Mouse (Mus musculus) forebrain, postnatal 0 days (tissue): ENCODE results near the gene Flvcr1. TPM values are rescaled to one million over a fixed set of nuclear protein-coding genes. Genes with fewer than 3 reads are reported as not detected.

Experiments used
- ATAC-seq: fragments of 200-750 bp; cut with Nextera tagmentation; 2 replicates; pipeline ENCODE4 v1.8.0; 2017; ENCODE audit warnings: mild to moderate bottlenecking, moderate library complexity
- DNase-seq: peaks from one replicate; pipeline ENCODE4 v3.0.0-alpha.2; 2015
- H3K27ac ChIP-seq: fragments of 300-500 bp; sonication (generic); 2 replicates; pipeline ENCODE4 v1.5.1; 2014; ENCODE audit warnings: low read depth, mild to moderate bottlenecking, antibody characterized with exemption, low read length, moderate library complexity, mixed read lengths
- H3K27me3 ChIP-seq: fragments of 300-500 bp; sonication (generic); 2 replicates; pipeline ENCODE4 v1.6.1; 2014; ENCODE audit warnings: mild to moderate bottlenecking, low read length, mixed read lengths; ENCODE audit not compliant: insufficient read depth
- H3K36me3 ChIP-seq: fragments of 300-500 bp; sonication (generic); 2 replicates; pipeline ENCODE4 v1.6.1; 2014; ENCODE audit warnings: mild to moderate bottlenecking, moderate library complexity; ENCODE audit not compliant: insufficient read depth
- H3K4me1 ChIP-seq: fragments of 300-500 bp; sonication (generic); 2 replicates; pipeline ENCODE4 v1.6.1; 2014; ENCODE audit warnings: antibody characterized with exemption; ENCODE audit not compliant: insufficient read depth
- H3K4me2 ChIP-seq: fragments of 300-500 bp; sonication (generic); 2 replicates; pipeline ENCODE4 v1.6.1; 2014; ENCODE audit warnings: low read depth, mild to moderate bottlenecking, moderate library complexity
- H3K4me3 ChIP-seq: fragments of 300-500 bp; sonication (generic); 2 replicates; pipeline ENCODE4 v1.5.1; 2014; ENCODE audit warnings: low read depth, low read length, mixed read lengths
- H3K9ac ChIP-seq: fragments of 300-500 bp; sonication (generic); 2 replicates; pipeline ENCODE4 v1.6.1; 2014; ENCODE audit warnings: mild to moderate bottlenecking
- H3K9me3 ChIP-seq: fragments of 300-500 bp; sonication (generic); 2 replicates; pipeline ENCODE4 v1.6.1; 2016; ENCODE audit warnings: low read length
- CTCF ChIP-seq: sonication (generic); IDR thresholded peaks from 2 replicates; pipeline ENCODE4 v1.5.1; 2016; ENCODE audit warnings: antibody characterized with exemption, control low read depth, low read depth
- WGBS: fragments of 180-500 bp; shearing (Covaris S2); extraction: QIAGEN DNeasy Blood & Tissue Kit; methylation state at CpG from one replicate; pipeline ENCODE4 v1.1.7; 2014; 5-methylcytosine and 5-hydroxymethylcytosine counted together
- polyA plus RNA-seq: library from polyadenylated mRNA; unstranded; fragments of >200 nt; fragmentation: Nextera tagmentation; extraction: Ambion mirVana; gene quantifications from 2 replicates; pipeline ENCODE4 v1.2.1, GENCODE M21; 2015
- total RNA-seq: library from RNA; depleted of rRNA; stranded (reverse); fragments of >200 nt; gene quantifications from 2 replicates; pipeline ENCODE4 v1.2.3, GENCODE M21; 2014

The Flvcr1 gene
- total and polyA plus RNA-seq, 2 experiments from 2014 or later = 7.6 to 33.9 TPM

DNA sequence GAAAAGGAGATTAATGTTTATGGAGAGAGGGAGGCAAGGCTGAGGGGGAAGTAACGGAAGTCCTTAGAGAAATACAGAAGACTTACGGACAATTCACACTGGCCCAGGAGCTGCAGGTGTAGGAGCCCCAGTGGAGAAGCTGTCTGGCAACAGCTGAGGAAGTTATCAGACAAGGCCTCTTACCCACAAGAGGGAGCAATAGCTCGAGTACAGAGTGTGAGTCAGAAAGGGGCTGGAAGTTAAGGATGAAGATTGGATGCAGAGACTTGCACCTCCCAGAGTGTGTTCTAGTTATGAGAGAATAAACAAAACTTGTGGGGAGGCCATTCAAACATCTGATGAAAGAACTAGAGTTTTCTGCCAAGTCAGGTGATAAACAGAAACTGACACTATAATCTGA, 31.5 kb upstream of the Flvcr1 start:
- peaks cover 6% of the 10 kb centered on the region; the same call in 1 of the 2 replicates for H3K4me1 ChIP-seq
- H3K27ac ChIP-seq = no peak overlapping the region
- no peak for DNase-seq
- TF ChIP-seq CTCF = peak; percentile 20; the same call in 1 of the 2 replicates
- no peak for ATAC-seq
- 69% methylated on average over 3 of the region's 3 CpGs for WGBS
- H3K36me3 ChIP-seq = no peaks in the 10 kb centered on the region
- no peak overlapping the region for H3K4me3 ChIP-seq
- no peak overlapping the region for H3K4me2 ChIP-seq
- H3K27me3 ChIP-seq = no peaks in the 10 kb centered on the region
- H3K9me3 ChIP-seq = no peaks in the 10 kb centered on the region
- H3K9ac ChIP-seq = no peak overlapping the region

DNA sequence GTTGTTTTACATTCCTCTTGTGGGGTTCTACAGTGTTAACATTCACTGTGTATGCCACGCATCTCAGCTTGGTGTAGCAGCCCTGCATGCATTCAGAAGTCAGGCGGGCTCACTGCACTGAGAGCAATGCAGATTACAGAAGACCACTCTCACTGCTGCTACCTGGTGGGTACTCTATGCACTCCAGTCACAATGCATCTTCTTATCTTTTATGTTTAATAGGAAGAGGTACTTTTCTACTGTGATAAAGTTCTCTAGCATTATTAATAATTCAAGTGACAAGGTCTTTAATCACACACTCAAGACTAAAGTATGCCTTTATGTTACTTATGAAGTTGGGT, 29.5 kb upstream of the Flvcr1 start:
- 69% methylated on average over 2 of the region's 2 CpGs for WGBS
- DNase-seq = no peak

DNA sequence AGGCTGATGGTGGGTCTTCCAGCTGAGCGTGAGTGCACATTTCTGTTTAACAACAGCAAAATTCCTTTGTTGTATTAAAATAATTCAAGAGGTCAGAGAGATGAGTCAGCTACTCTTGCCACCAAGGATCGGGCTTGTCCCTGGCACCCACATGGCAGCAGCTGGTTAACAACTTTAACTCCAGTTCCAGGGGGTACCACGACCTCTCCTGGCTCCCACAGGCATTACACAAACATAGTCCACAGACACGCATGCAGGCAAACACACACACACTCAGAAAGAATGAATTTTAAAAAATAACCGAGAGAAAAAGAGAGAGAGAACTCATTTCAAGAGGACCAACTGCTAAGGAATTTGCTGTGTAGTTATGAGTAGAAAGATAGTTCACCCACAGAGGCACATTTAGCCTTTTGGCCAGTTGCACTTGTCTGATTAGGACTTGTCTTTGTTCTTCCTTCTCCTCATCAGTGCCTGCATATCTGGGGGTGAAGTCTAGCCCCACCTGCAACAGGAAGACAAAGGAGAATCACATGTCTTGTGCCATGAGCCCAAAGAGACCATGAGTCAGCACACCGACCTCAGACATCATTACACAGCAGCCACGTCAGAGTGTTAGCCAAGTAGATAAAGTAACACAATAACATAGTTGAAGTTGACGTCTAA, 29.0 kb upstream of the Flvcr1 start:
- Histone ChIP-seq H3K36me3 (no peaks in the 10 kb centered on the region), H3K27me3 (no peaks in the 10 kb centered on the region), H3K4me3 (no peak overlapping the region), H3K4me1 (no peaks in the 10 kb centered on the region), H3K9me3 (no peaks in the 10 kb centered on the region), H3K4me2 (no peak overlapping the region), H3K9ac (no peak overlapping the region), H3K27ac (no peak overlapping the region)
- DNase-seq = no peak
- no peak for ATAC-seq
- 70% methylated on average over 8 of the region's 8 CpGs for WGBS
- no peak for TF ChIP-seq CTCF

More for the DNA sequence above, 29.5 kb upstream of the Flvcr1 start:
- Histone ChIP-seq H3K9me3 (no peaks in the 10 kb centered on the region), H3K4me3 (no peak overlapping the region), H3K27me3 (no peaks in the 10 kb centered on the region), H3K27ac (no peak overlapping the region), H3K4me2 (no peak overlapping the region), H3K4me1 (no peaks in the 10 kb centered on the region), H3K36me3 (no peaks in the 10 kb centered on the region), H3K9ac (no peak overlapping the region)
- no peak for ATAC-seq
- peak; percentile 31 for TF ChIP-seq CTCF

DNA sequence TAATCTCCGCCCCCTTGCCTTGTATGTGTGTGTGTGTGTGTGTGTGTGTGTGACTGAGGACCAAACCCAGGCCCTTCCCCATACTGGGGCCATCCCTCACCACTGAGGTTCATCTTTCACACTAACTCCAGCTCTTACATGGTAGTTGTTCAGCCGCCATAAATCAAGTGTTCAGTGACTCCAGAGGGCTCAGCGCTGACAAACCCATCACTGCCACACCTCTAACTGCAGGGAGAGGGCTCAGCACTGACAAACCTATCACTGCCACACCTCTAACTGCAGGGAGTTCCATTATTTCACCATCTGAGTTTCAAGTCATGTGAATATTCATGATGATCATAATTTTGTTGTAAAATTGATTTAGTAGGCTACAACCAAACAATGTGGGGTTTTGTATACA, 27.6 kb upstream of the Flvcr1 start:
- Histone ChIP-seq H3K9ac (no peak overlapping the region), H3K4me2 (no peak overlapping the region), H3K4me1 (no peaks in the 10 kb centered on the region), H3K27me3 (no peaks in the 10 kb centered on the region), H3K36me3 (no peaks in the 10 kb centered on the region), H3K4me3 (no peak overlapping the region), H3K27ac (no peak overlapping the region), H3K9me3 (no peaks in the 10 kb centered on the region)
- no peak for DNase-seq
- WGBS = 91% methylated on average over 3 of the region's 3 CpGs
- ATAC-seq = no peak
- TF ChIP-seq CTCF = no peak

DNA sequence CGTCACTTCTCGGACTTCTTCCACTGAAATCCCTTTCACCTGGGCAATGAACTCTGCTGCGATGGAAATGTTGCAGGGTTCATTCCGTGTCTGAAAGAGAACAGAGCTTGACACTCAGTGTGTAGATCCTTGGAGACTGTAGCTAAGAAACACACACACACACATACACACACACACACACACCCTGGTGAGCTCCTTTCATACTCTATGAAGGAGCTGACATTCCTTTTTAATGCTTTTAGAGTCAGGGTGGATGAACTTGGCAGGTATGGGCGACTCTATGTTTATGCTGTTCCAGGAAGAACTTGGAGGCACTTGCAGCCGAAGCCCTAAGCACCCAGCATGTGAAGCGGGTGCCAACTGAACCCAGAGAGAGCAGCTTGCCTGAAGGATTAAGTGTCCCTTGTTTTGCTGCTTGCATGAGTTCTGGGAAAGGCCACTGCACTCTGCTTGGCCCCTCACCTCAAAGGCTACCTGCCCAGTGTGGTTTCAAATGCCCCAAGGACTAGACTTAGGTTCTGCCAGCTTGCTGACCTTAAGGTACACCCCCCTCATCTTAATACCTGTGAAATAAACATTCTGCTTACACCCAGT, 20.4 kb upstream of the Flvcr1 start:
- H3K27me3 ChIP-seq = no peaks in the 10 kb centered on the region
- TF ChIP-seq CTCF = no peak
- ATAC-seq = no peak
- no peak overlapping the region for H3K4me2 ChIP-seq
- H3K4me3 ChIP-seq = no peak overlapping the region
- 57% methylated on average over 7 of the region's 7 CpGs for WGBS
- no peaks in the 10 kb centered on the region for H3K4me1 ChIP-seq
- no peaks in the 10 kb centered on the region for H3K36me3 ChIP-seq
- H3K27ac ChIP-seq = no peak overlapping the region
- no peak overlapping the region for H3K9ac ChIP-seq
- no peak for DNase-seq
- H3K9me3 ChIP-seq = no peaks in the 10 kb centered on the region

DNA sequence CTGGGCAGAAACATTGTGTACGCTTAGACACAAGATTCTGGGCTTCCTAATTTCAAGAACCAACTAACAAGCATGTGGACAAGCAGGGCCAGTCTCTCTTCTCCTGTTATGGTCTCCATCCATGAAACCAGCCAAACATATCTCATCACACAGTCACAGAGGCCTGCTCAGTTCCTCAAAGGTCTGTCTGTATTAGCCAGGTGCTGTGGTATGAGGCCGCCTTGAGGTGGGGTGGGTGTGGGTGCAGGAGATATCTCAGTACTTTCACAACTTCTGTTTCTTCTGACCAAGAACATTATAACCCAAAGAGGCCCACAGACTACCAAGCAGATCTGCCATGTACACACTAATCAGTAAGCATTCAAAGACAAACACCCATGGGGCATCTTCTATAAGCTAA, 19.3 kb upstream of the Flvcr1 start:
- no peak for TF ChIP-seq CTCF
- H3K9ac ChIP-seq = no peak overlapping the region
- WGBS = 94% methylated on average over 2 of the region's 2 CpGs
- H3K4me3 ChIP-seq = no peak overlapping the region
- no peaks in the 10 kb centered on the region for H3K36me3 ChIP-seq
- H3K9me3 ChIP-seq = no peaks in the 10 kb centered on the region
- no peak overlapping the region for H3K4me2 ChIP-seq
- no peaks in the 10 kb centered on the region for H3K4me1 ChIP-seq
- H3K27ac ChIP-seq = no peak overlapping the region
- H3K27me3 ChIP-seq = no peaks in the 10 kb centered on the region
- DNase-seq (no peak), ATAC-seq (no peak)

DNA sequence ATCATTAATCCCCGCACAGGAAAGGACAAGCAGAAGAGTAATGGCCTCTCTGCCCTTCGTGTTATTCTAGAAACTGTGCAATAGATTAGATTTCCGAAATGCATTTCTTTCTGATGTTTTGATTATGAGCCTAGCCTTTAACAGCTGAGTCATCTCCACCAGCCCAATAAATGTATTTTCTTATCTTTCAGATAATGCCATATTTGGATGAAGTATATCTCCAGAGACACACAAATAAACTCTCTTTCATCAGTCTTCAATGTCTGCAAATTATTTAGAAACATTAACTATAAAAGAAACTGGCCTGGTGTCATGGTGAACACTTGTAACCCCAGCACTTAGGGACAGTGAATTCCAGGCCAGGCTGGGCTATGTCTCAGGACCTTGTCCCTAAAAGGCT, 16.7 kb upstream of the Flvcr1 start:
- Histone ChIP-seq H3K27ac (no peak overlapping the region), H3K27me3 (no peaks in the 10 kb centered on the region), H3K4me2 (no peak overlapping the region), H3K9me3 (no peaks in the 10 kb centered on the region), H3K4me3 (no peak overlapping the region), H3K36me3 (no peaks in the 10 kb centered on the region), H3K4me1 (no peaks in the 10 kb centered on the region), H3K9ac (no peak overlapping the region)
- TF ChIP-seq CTCF = no peak
- DNase-seq (no peak), ATAC-seq (no peak)
- 92% methylated on average over 3 of the region's 3 CpGs for WGBS
